Mouse (Mus musculus) stomach, embryonic 16.5 days (tissue): ENCODE measurements around the gene Tuba1b. TPM values are rescaled to one million over a fixed set of nuclear protein-coding genes. Genes with fewer than 3 reads are reported as not detected.
A peak's percentile ranks its signal among the peaks of the same experiment; 100 is the strongest.

Experiments
- ATAC-seq: fragments of 200-750 bp; cut with Nextera tagmentation; 2 replicates; pipeline ENCODE4 v1.8.0; 2017; ENCODE audit warnings: moderate number of reproducible peaks, moderate TSS enrichment; ENCODE audit not compliant: insufficient read depth, low FRiP score
- H3K27ac ChIP-seq: fragments of 300-500 bp; sonication (generic); 2 replicates; pipeline ENCODE4 v1.5.1; 2014; ENCODE audit warnings: low read length
- H3K27me3 ChIP-seq: fragments of 300-500 bp; sonication (generic); 2 replicates; pipeline ENCODE4 v1.6.1; 2014; ENCODE audit warnings: low read length, control low read depth, mixed read lengths; ENCODE audit not compliant: control insufficient read depth, insufficient read depth
- H3K36me3 ChIP-seq: fragments of 300-500 bp; sonication (generic); 2 replicates; pipeline ENCODE4 v1.6.1; 2014; ENCODE audit warnings: low read length; ENCODE audit not compliant: control insufficient read depth, insufficient read depth
- H3K4me1 ChIP-seq: fragments of 300-500 bp; sonication (generic); 2 replicates; pipeline ENCODE4 v1.6.1; 2014; ENCODE audit warnings: low read length, control low read depth, mixed read lengths; ENCODE audit not compliant: control insufficient read depth, insufficient read depth
- H3K4me2 ChIP-seq: fragments of 300-500 bp; sonication (generic); 2 replicates; pipeline ENCODE4 v1.6.1; 2014; ENCODE audit warnings: low read depth, low read length, mixed read lengths
- H3K4me3 ChIP-seq: fragments of 300-500 bp; sonication (generic); replicated peaks from 2 replicates; pipeline ENCODE4 v1.5.1; 2014; ENCODE audit warnings: mild to moderate bottlenecking, low read length
- H3K9ac ChIP-seq: fragments of 300-500 bp; sonication (generic); 2 replicates; pipeline ENCODE4 v1.6.1; 2014; ENCODE audit warnings: low read length
- H3K9me3 ChIP-seq: fragments of 300-500 bp; sonication (generic); replicated peaks from 2 replicates; pipeline ENCODE4 v1.6.1; 2016; ENCODE audit warnings: low read length, control low read depth; ENCODE audit not compliant: control insufficient read depth
- WGBS: fragments of 180-500 bp; shearing (Covaris S2); extraction: QIAGEN DNeasy Blood & Tissue Kit; methylation state at CpG from one replicate; pipeline ENCODE4 v1.1.7; 2014; 5-methylcytosine and 5-hydroxymethylcytosine counted together
- polyA plus RNA-seq: library from polyadenylated mRNA; unstranded; fragments of >200 nt; fragmentation: Nextera tagmentation; extraction: Ambion mirVana; gene quantifications from 2 replicates; pipeline ENCODE4 v1.2.1, GENCODE M21; 2015

Tuba1b gene
- polyA plus RNA-seq, 1 experiment from 2014 or later: 1,202 TPM

GRCm38 (mm10) chr15:98917538-98918498 is 16.5 kb downstream of the Tuba1b start, which contains the start of gene Lmbr1l:
Gene Lmbr1l (minus strand): TSS chr15:98918231.
- peaks cover 9% of the 10 kb centered on the region for H3K4me1 ChIP-seq
- under 1% methylated on average over 82 of the region's 82 CpGs for WGBS
- H3K9me3 ChIP-seq: no peaks in the 10 kb centered on the region
- peak within 1 kb of the TSS; percentile 75 for H3K4me3 ChIP-seq
- peak within 1 kb of the TSS; percentile 85 for H3K9ac ChIP-seq
- peak; percentile 99 for ATAC-seq
- peak within 1 kb of the TSS; percentile 74 for H3K4me2 ChIP-seq
- peak within 1 kb of the TSS; percentile 93 for H3K27ac ChIP-seq
- H3K27me3 ChIP-seq: no peaks in the 10 kb centered on the region
- H3K36me3 ChIP-seq: no peaks in the 10 kb centered on the region

GRCm38 (mm10) chr15:98917091-98917490 is 17.3 kb downstream of the Tuba1b start:
- no peak for ATAC-seq
- peak overlapping the region; percentile 74 for H3K4me2 ChIP-seq
- under 1% methylated on average over 14 of the region's 14 CpGs for WGBS
- H3K4me1 ChIP-seq: peaks cover 9% of the 10 kb centered on the region
- H3K4me3 ChIP-seq: peak overlapping the region; percentile 75
- no peaks in the 10 kb centered on the region for H3K9me3 ChIP-seq
- no peaks in the 10 kb centered on the region for H3K27me3 ChIP-seq
- peak overlapping the region; percentile 93 for H3K27ac ChIP-seq
- H3K9ac ChIP-seq: peak overlapping the region; percentile 85
- H3K36me3 ChIP-seq: no peaks in the 10 kb centered on the region

- Histone ChIP-seq H3K27ac (no peak overlapping the region), H3K27me3 (no peaks in the 10 kb centered on the region), H3K9me3 (no peaks in the 10 kb centered on the region), H3K4me1 (peaks cover 9% of the 10 kb centered on the region), H3K4me3 (no peak overlapping the region), H3K4me2 (peak overlapping the region; percentile 74; the same call in 1 of the 2 replicates), H3K36me3 (no peaks in the 10 kb centered on the region), H3K9ac (peak overlapping the region; percentile 85)
- no peak for ATAC-seq
- WGBS: 92% methylated on average over 4 of the region's 4 CpGs
Observed at GRCm38 (mm10) chr15:98916016-98916415, 18.3 kb downstream of the Tuba1b start.

- WGBS: 90% methylated on average over 6 of the region's 6 CpGs
- Histone ChIP-seq H3K4me2 (no peak overlapping the region), H3K4me3 (no peak overlapping the region), H3K9me3 (no peaks in the 10 kb centered on the region), H3K36me3 (no peaks in the 10 kb centered on the region), H3K27ac (no peak overlapping the region), H3K4me1 (peaks cover 9% of the 10 kb centered on the region), H3K9ac (no peak overlapping the region), H3K27me3 (no peaks in the 10 kb centered on the region)
- no peak for ATAC-seq
Observed at GRCm38 (mm10) chr15:98914903-98915302, 19.5 kb downstream of the Tuba1b start.

GRCm38 (mm10) chr15:98904692-98905091 is 29.7 kb downstream of the Tuba1b start:
- Histone ChIP-seq H3K27me3 (no peaks in the 10 kb centered on the region), H3K9ac (no peak overlapping the region), H3K9me3 (no peaks in the 10 kb centered on the region), H3K4me1 (no peaks in the 10 kb centered on the region), H3K27ac (no peak overlapping the region), H3K36me3 (peaks cover 10% of the 10 kb centered on the region; the same call in 1 of the 2 replicates), H3K4me2 (no peak overlapping the region), H3K4me3 (no peak overlapping the region)
- ATAC-seq: no peak
- WGBS: 27% methylated on average over 10 of the region's 10 CpGs

- Histone ChIP-seq H3K9me3 (no peaks in the 10 kb centered on the region), H3K27ac (no peak overlapping the region), H3K4me1 (peaks cover 9% of the 10 kb centered on the region), H3K27me3 (peaks cover 19% of the 10 kb centered on the region), H3K4me2 (no peak overlapping the region), H3K9ac (no peak overlapping the region), H3K4me3 (no peak overlapping the region), H3K36me3 (peaks cover 10% of the 10 kb centered on the region; the same call in 1 of the 2 replicates)
- WGBS: 75% methylated on average over 2 of the region's 2 CpGs
- ATAC-seq: no peak
Observed at GRCm38 (mm10) chr15:98902600-98902999, 31.8 kb downstream of the Tuba1b start.

GRCm38 (mm10) chr15:98901530-98901929 is 32.8 kb downstream of the Tuba1b start:
- H3K4me1 ChIP-seq: peaks cover 9% of the 10 kb centered on the region

GRCm38 (mm10) chr15:98897928-98898800 is 36.2 kb downstream of the Tuba1b start, which contains the start of gene Dhh:
Gene Dhh (minus strand): TSS chr15:98898540.
- Histone ChIP-seq H3K27ac (no peak within 1 kb of the TSS), H3K4me1 (peaks cover 19% of the 10 kb centered on the region), H3K9me3 (no peaks in the 10 kb centered on the region), H3K36me3 (no peaks in the 10 kb centered on the region), H3K4me3 (peak within 1 kb of the TSS; percentile 26), H3K4me2 (peak within 1 kb of the TSS; percentile 45), H3K9ac (no peak within 1 kb of the TSS; the same call in 1 of the 2 replicates), H3K27me3 (peaks cover 58% of the 10 kb centered on the region)
- 1% methylated on average over 41 of the region's 41 CpGs for WGBS
- no peak for ATAC-seq

More at GRCm38 (mm10) chr15:98901530-98901929, 32.8 kb downstream of the Tuba1b start:
- Histone ChIP-seq H3K4me3 (no peak overlapping the region), H3K9ac (no peak overlapping the region), H3K9me3 (no peaks in the 10 kb centered on the region), H3K27ac (no peak overlapping the region), H3K27me3 (peaks cover 26% of the 10 kb centered on the region), H3K4me2 (no peak overlapping the region), H3K36me3 (peaks cover 5% of the 10 kb centered on the region; the same call in 1 of the 2 replicates)
- no peak for ATAC-seq
- 65% methylated on average over 1 of the region's 1 CpGs for WGBS
